Mouse (Mus musculus) yolk sac, embryonic 10.5 days (tissue): Measurements from ENCODE around the gene Scrg1.
"Not testable (repeated sequence)": the region's sequence is repeated elsewhere in the genome, so short reads cannot be mapped to it uniquely, and the experiment has no call there.

Experiments
- DNase-seq: peaks from one replicate; pipeline ENCODE4 v3.0.0-alpha.2; 2017; ENCODE audit warnings: low spot score

Gene Scrg1

GRCm38 (mm10) chr8:57455765-57456164, at the start of gene Scrg1:
TSS of gene Scrg1 (plus strand) at chr8:57455923.
- DNase-seq: no peak

- no peak for DNase-seq
These were observed 49.4 kb upstream of the Scrg1 start for GRCm38 (mm10) chr8:57406366-57406765.

- no peak for DNase-seq
These were observed 46.4 kb upstream of the Scrg1 start for GRCm38 (mm10) chr8:57409333-57409732.

GRCm38 (mm10) chr8:57409779-57410472, 45.8 kb upstream of the Scrg1 start:
- no peak for DNase-seq

- no peak for DNase-seq
These were observed 45.3 kb upstream of the Scrg1 start for GRCm38 (mm10) chr8:57410473-57410863.

- DNase-seq: no peak
These were observed 44.4 kb upstream of the Scrg1 start for GRCm38 (mm10) chr8:57411366-57411765.

- no peak for DNase-seq
These were observed 38.9 kb upstream of the Scrg1 start for GRCm38 (mm10) chr8:57416827-57417226.

GRCm38 (mm10) chr8:57426074-57426473, 29.6 kb upstream of the Scrg1 start:
- no peak for DNase-seq

- no peak for DNase-seq
These were observed 27.9 kb upstream of the Scrg1 start for GRCm38 (mm10) chr8:57427581-57428366.

- no peak for DNase-seq
These were observed 27.2 kb upstream of the Scrg1 start for GRCm38 (mm10) chr8:57428566-57428965.

- DNase-seq: peak; percentile 30
These were observed 26.4 kb upstream of the Scrg1 start for GRCm38 (mm10) chr8:57429166-57429887.

GRCm38 (mm10) chr8:57429888-57430274, 25.8 kb upstream of the Scrg1 start:
- not testable (repeated sequence) for DNase-seq

GRCm38 (mm10) chr8:57430901-57431300, 24.8 kb upstream of the Scrg1 start:
- no peak for DNase-seq

- no peak for DNase-seq
These were observed 22.9 kb upstream of the Scrg1 start for GRCm38 (mm10) chr8:57432802-57433201.

- no peak for DNase-seq
These were observed 19.8 kb upstream of the Scrg1 start for GRCm38 (mm10) chr8:57435768-57436436.

GRCm38 (mm10) chr8:57436437-57436796, 19.3 kb upstream of the Scrg1 start:
- DNase-seq: no peak

GRCm38 (mm10) chr8:57441131-57441530, 14.6 kb upstream of the Scrg1 start:
- DNase-seq: no peak

GRCm38 (mm10) chr8:57441556-57441955, 14.2 kb upstream of the Scrg1 start:
- DNase-seq: no peak

- no peak for DNase-seq
These were observed 12.4 kb upstream of the Scrg1 start for GRCm38 (mm10) chr8:57443289-57443688.

- not testable (repeated sequence) for DNase-seq
These were observed 9.8 kb upstream of the Scrg1 start for GRCm38 (mm10) chr8:57445901-57446300.

- DNase-seq: no peak
These were observed 5.0 kb upstream of the Scrg1 start for GRCm38 (mm10) chr8:57450726-57451125.

GRCm38 (mm10) chr8:57451896-57452295, 3.8 kb upstream of the Scrg1 start:
- DNase-seq: no peak
